Mouse (Mus musculus): ENCODE results near the gene Filip1l. TPM values are rescaled to one million over a fixed set of nuclear protein-coding genes. Genes with fewer than 3 reads are reported as not detected.

Gene Filip1l
- polyA plus RNA-seq, 1 experiment: 13.8 TPM

- Histone ChIP-seq H3K27ac (ENCODE audit: control insufficient read depth, insufficient read depth, low read depth, low read length, poor library complexity) (no peak overlapping the region), H3K4me3 (replicated peaks; ENCODE audit: control insufficient read depth, low read depth, low read length) (no peak overlapping the region), H3K4me1 (ENCODE audit: control insufficient read depth, insufficient read depth, low read length) (no peaks in the 10 kb centered on the region; the same call in 1 of the 2 replicates)
- TF ChIP-seq CTCF (IDR thresholded peaks at IDR 0.05; ENCODE audit: control insufficient read depth, insufficient read depth, low read length): no peak
- WGBS: 87% methylated on average over 7 of the region's 7 CpGs
Observed at GRCm38 (mm10) chr16:57568648-57569404, 215.9 kb downstream of the Filip1l start.

DNA sequence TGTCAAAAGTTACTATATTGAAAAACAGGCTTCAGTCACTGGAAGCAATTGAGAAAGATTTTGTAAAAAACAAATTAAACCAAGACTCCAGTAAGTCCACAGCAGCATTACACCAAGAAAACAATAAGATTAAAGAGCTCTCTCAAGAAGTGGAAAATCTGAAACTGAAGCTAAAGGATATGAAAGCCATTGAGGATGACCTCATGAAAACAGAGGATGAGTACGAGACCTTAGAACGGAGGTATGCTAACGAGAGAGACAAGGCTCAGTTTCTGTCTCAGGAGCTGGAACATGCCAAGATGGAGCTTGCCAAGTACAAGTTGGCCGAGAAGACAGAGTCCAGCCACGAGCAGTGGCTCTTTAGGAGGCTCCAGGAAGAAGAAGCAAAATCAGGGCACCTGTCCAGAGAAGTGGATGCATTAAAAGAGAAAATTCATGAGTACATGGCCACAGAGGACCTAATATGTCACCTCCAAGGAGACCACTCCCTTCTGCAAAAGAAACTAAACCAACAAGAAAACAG is 218.0 kb downstream of the Filip1l start:
- TF ChIP-seq POLR2A (IDR thresholded peaks at IDR 0.05; ENCODE audit: borderline replicate concordance, control insufficient read depth, low read depth, low read length) (no peak), CTCF (IDR thresholded peaks at IDR 0.05; ENCODE audit: control insufficient read depth, insufficient read depth, low read length) (no peak)
- no peak overlapping the region for H3K4me3 ChIP-seq (replicated peaks; ENCODE audit: control insufficient read depth, low read depth, low read length)
- WGBS: 84% methylated on average over 5 of the region's 5 CpGs
- no peaks in the 10 kb centered on the region; the same call in 1 of the 2 replicates for H3K4me1 ChIP-seq (ENCODE audit: control insufficient read depth, insufficient read depth, low read length)
- H3K27ac ChIP-seq (ENCODE audit: control insufficient read depth, insufficient read depth, low read depth, low read length, poor library complexity): no peak overlapping the region

DNA sequence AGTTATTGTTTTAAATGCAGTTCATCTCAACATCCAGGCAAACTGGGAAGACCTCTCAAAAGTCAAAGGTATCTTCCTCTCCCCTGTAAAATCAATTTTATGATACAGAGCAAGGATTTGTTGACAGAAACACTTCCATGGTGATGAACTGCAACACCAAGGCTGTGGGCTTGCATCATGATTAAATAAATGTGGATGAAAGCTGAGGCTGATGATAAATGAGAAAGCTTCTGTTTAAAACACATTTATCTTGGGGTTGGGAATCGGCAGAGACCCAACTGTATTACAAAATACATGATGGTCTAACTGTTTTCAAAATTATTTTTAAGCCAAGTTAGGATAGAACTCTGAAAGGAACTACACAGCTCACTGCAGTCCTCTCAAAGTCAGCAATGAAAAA is 220.9 kb downstream of the Filip1l start:
- no peak overlapping the region for H3K4me3 ChIP-seq (replicated peaks; ENCODE audit: control insufficient read depth, low read depth, low read length)
- 59% methylated on average over 1 of the region's 1 CpGs for WGBS
- no peak overlapping the region for H3K27ac ChIP-seq (ENCODE audit: control insufficient read depth, insufficient read depth, low read depth, low read length, poor library complexity)
- no peaks in the 10 kb centered on the region; the same call in 1 of the 2 replicates for H3K4me1 ChIP-seq (ENCODE audit: control insufficient read depth, insufficient read depth, low read length)
- no peak for TF ChIP-seq POLR2A (IDR thresholded peaks at IDR 0.05; ENCODE audit: borderline replicate concordance, control insufficient read depth, low read depth, low read length)

GRCm38 (mm10) chr16:57575764-57576388 is 223.0 kb downstream of the Filip1l start:
- no peak for TF ChIP-seq CTCF (IDR thresholded peaks at IDR 0.05; ENCODE audit: control insufficient read depth, insufficient read depth, low read length)
- TF ChIP-seq POLR2A (IDR thresholded peaks at IDR 0.05; ENCODE audit: borderline replicate concordance, control insufficient read depth, low read depth, low read length): no peak
- H3K4me3 ChIP-seq (replicated peaks; ENCODE audit: control insufficient read depth, low read depth, low read length): no peak overlapping the region
- H3K4me1 ChIP-seq (ENCODE audit: control insufficient read depth, insufficient read depth, low read length): no peaks in the 10 kb centered on the region; the same call in 1 of the 2 replicates
- no peak overlapping the region for H3K27ac ChIP-seq (ENCODE audit: control insufficient read depth, insufficient read depth, low read depth, low read length, poor library complexity)
- WGBS: 85% methylated on average over 1 of the region's 1 CpGs

DNA sequence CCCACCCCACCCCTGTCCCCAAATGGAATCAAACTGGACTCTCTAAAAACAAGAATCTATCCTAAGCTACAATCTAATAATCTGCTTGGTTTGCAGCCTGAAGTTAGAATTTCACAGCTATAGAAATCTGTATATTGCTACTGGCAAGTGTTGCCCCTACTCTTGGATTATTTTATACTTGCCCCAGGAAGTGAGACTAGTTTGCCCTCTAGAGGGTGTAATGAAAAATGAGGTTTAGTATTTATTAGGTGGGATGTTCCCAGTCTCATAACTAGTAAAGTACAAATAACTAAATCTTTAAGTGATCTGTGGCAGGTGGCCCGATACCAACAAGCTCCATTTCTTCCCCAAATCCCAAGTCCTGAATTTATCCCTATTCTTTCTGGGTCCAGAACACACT is 224.6 kb downstream of the Filip1l start:
- TF ChIP-seq POLR2A (IDR thresholded peaks at IDR 0.05; ENCODE audit: borderline replicate concordance, control insufficient read depth, low read depth, low read length) (no peak), CTCF (IDR thresholded peaks at IDR 0.05; ENCODE audit: control insufficient read depth, insufficient read depth, low read length) (no peak)
- Histone ChIP-seq H3K27ac (ENCODE audit: control insufficient read depth, insufficient read depth, low read depth, low read length, poor library complexity) (no peak overlapping the region), H3K4me3 (replicated peaks; ENCODE audit: control insufficient read depth, low read depth, low read length) (no peak overlapping the region), H3K4me1 (ENCODE audit: control insufficient read depth, insufficient read depth, low read length) (no peaks in the 10 kb centered on the region)
- WGBS: 89% methylated on average over 1 of the region's 1 CpGs

DNA sequence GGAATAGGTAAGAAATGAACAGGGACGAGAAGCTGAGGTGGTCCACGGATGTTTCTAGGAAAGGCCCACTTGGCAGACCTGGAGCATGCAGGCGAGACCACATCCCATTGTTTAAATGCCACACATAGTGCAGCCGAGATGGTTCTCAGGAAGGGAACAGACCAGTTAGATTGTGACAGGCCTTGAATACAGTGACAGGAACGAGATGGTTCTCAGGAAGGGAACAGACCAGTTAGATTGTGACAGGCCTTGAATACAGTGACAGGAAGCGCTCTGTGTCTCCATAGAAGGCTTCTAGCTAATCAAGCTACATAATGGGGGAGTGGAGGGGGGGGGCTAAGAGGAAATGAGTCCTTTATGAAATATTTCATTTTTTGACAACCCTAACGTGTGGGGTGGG is 227.1 kb downstream of the Filip1l start:
- 24% methylated on average over 7 of the region's 7 CpGs for WGBS
- TF ChIP-seq POLR2A (IDR thresholded peaks at IDR 0.05; ENCODE audit: borderline replicate concordance, control insufficient read depth, low read depth, low read length): no peak
- TF ChIP-seq CTCF (IDR thresholded peaks at IDR 0.05; ENCODE audit: control insufficient read depth, insufficient read depth, low read length): no peak
- Histone ChIP-seq H3K27ac (ENCODE audit: control insufficient read depth, insufficient read depth, low read depth, low read length, poor library complexity) (no peak overlapping the region), H3K4me1 (ENCODE audit: control insufficient read depth, insufficient read depth, low read length) (peaks cover 1% of the 10 kb centered on the region; the same call in 1 of the 2 replicates), H3K4me3 (replicated peaks; ENCODE audit: control insufficient read depth, low read depth, low read length) (no peak overlapping the region)

DNA sequence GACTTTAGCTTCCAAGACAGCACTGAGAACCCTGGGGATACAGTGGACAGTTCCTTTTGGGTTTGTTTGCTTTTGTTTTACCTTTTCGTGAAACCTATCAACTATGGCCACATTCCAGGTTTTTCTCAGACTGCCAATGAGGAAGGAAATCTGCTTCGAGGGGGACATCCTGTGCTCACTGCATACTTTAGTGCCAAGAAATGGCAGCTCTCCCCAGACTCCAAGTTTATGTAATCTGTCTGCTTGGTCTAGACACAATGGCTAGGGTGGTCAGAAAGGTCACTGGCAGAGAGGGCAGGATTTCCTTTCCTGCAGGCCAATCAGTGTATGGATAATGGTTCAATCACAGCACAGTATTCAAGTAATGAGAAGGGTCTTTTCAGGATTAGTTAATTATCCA is 229.1 kb downstream of the Filip1l start:
- Histone ChIP-seq H3K27ac (ENCODE audit: control insufficient read depth, insufficient read depth, low read depth, low read length, poor library complexity) (no peak overlapping the region), H3K4me1 (ENCODE audit: control insufficient read depth, insufficient read depth, low read length) (peaks cover 1% of the 10 kb centered on the region; the same call in 1 of the 2 replicates), H3K4me3 (replicated peaks; ENCODE audit: control insufficient read depth, low read depth, low read length) (no peak overlapping the region)
- WGBS: 11% methylated on average over 2 of the region's 2 CpGs
- no peak for TF ChIP-seq CTCF (IDR thresholded peaks at IDR 0.05; ENCODE audit: control insufficient read depth, insufficient read depth, low read length)
- TF ChIP-seq POLR2A (IDR thresholded peaks at IDR 0.05; ENCODE audit: borderline replicate concordance, control insufficient read depth, low read depth, low read length): no peak

DNA sequence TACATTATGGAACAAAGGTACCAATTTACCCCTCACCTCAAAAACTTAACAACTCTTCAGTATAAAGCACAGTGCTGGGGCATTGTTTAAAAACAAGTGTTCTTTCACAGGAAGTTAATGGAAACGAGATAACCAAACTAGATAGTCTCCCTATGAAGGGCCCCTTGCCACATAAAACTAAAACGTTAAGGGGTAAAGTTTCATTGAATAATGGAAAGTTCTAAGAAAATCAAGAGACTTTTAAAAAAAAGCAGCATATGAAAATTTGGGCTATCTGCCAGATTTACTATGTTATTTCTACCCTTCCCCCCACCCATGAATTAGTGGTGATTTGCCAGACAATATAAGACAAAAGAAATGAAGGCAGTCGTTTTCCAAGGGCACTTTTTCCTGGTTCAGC is 232.3 kb downstream of the Filip1l start:
- TF ChIP-seq POLR2A (IDR thresholded peaks at IDR 0.05; ENCODE audit: borderline replicate concordance, control insufficient read depth, low read depth, low read length): no peak
- TF ChIP-seq CTCF (IDR thresholded peaks at IDR 0.05; ENCODE audit: control insufficient read depth, insufficient read depth, low read length): no peak
- Histone ChIP-seq H3K4me3 (replicated peaks; ENCODE audit: control insufficient read depth, low read depth, low read length) (no peak overlapping the region), H3K4me1 (ENCODE audit: control insufficient read depth, insufficient read depth, low read length) (peaks cover 1% of the 10 kb centered on the region; the same call in 1 of the 2 replicates), H3K27ac (ENCODE audit: control insufficient read depth, insufficient read depth, low read depth, low read length, poor library complexity) (no peak overlapping the region)
- 9% methylated on average over 3 of the region's 3 CpGs for WGBS
